Mouse (Mus musculus) lung, embryonic 15.5 days (tissue): ENCODE measurements around the gene Katnbl1. TPM values are rescaled to one million over a fixed set of nuclear protein-coding genes. Genes with fewer than 3 reads are reported as not detected.
A peak's percentile ranks its signal among the peaks of the same experiment; 100 is the strongest.

ENCODE experiments used
- ATAC-seq: fragments of 200-750 bp; cut with Nextera tagmentation; 2 replicates; pipeline ENCODE4 v1.8.0; 2017; ENCODE audit warnings: moderate number of reproducible peaks, borderline replicate concordance; ENCODE audit not compliant: low FRiP score, low TSS enrichment; ENCODE audit errors: extremely low read depth
- H3K27ac ChIP-seq: fragments of 300-500 bp; sonication (generic); 2 replicates; pipeline ENCODE4 v1.5.1; 2015; ENCODE audit warnings: moderate library complexity, mild to moderate bottlenecking, inconsistent platforms
- H3K27me3 ChIP-seq: fragments of 300-500 bp; sonication (generic); 2 replicates; pipeline ENCODE4 v1.6.1; 2015; ENCODE audit warnings: inconsistent platforms
- H3K36me3 ChIP-seq: fragments of 300-500 bp; sonication (generic); 2 replicates; pipeline ENCODE4 v1.6.1; 2015; ENCODE audit warnings: inconsistent platforms
- H3K4me1 ChIP-seq: fragments of 300-500 bp; sonication (generic); 2 replicates; pipeline ENCODE4 v1.6.1; 2015; ENCODE audit warnings: inconsistent platforms
- H3K4me2 ChIP-seq: fragments of 300-500 bp; sonication (generic); 2 replicates; pipeline ENCODE4 v1.6.1; 2015; ENCODE audit warnings: inconsistent platforms, mild to moderate bottlenecking, moderate library complexity
- H3K4me3 ChIP-seq: fragments of 300-500 bp; sonication (generic); 2 replicates; pipeline ENCODE4 v1.5.1; 2015; ENCODE audit warnings: mild to moderate bottlenecking, inconsistent platforms
- H3K9ac ChIP-seq: fragments of 300-500 bp; sonication (generic); 2 replicates; pipeline ENCODE4 v1.6.1; 2015; ENCODE audit warnings: inconsistent platforms
- H3K9me3 ChIP-seq: fragments of 300-500 bp; sonication (generic); 2 replicates; pipeline ENCODE4 v1.6.1; 2016; ENCODE audit warnings: inconsistent platforms
- WGBS: fragments of 180-500 bp; shearing (Covaris S2); methylation state at CpG from one replicate; pipeline ENCODE4 v1.1.7; 2015; 5-methylcytosine and 5-hydroxymethylcytosine counted together
- polyA plus RNA-seq: library from polyadenylated mRNA; unstranded; fragments of >200 nt; fragmentation: Nextera tagmentation; extraction: Ambion mirVana; gene quantifications from 2 replicates; pipeline ENCODE4 v1.2.1, GENCODE M21; 2015

Gene Katnbl1
- 39.4 and 40.2 TPM in 2 replicates for polyA plus RNA-seq

DNA sequence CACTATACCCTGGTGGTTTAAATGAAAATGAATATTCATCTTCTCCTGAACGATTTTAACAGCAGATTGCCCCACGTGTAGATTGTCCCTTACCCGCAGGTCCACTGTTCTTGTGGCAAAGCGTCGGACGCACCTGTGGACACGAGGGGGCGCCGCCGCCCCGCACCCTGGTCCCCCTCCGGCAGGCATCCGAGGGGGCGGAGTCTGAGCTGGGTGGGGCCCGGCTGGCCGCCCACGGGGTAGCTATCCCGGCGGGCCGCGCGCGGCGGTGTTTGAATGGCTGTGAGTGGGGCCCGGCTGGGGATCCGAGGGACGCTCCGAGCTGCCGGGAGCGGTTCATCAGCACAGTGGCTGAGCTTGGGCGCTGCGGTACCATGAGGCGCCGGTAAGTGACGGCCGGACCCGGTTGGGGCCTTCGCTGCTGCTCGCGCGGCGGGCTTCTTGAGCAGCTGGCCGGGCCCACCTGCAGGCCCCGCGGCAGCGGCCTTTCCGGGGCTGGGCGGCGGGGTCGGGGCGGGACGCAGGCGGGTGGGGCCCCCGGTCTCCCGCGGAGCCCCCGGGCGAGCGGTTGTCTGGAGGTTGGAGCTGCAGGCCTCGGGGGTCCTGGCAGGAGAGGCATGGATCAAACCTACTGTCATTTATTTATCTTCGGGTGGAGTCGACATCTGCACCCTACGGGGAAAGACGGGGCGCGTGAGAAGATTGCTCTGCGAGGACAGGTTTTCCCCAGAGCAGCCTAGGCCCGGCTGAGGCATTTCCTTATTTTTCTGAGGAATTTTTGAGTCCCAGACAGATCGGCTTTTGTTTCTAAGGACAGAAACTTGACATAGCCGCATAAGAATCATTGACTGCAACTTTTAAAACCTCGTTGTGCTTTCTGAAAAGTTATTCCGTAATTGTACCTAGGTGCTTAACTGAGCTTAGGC is at the start of gene Katnbl1:
Katnbl1 (plus strand) TSS at position 239 of the 926 bp plus-strand sequence.
- H3K4me1 ChIP-seq: peaks cover 12% of the 10 kb centered on the region
- under 1% methylated on average over 71 of the region's 72 CpGs for WGBS
- H3K4me2 ChIP-seq: peak within 1 kb of the TSS; percentile 65
- peak within 1 kb of the TSS; percentile 97 for H3K9ac ChIP-seq
- no peaks in the 10 kb centered on the region for H3K27me3 ChIP-seq
- no peaks in the 10 kb centered on the region for H3K9me3 ChIP-seq
- no peaks in the 10 kb centered on the region for H3K36me3 ChIP-seq
- peak within 1 kb of the TSS; percentile 98 for H3K4me3 ChIP-seq
- peak; percentile 100 for ATAC-seq
- H3K27ac ChIP-seq: peak within 1 kb of the TSS; percentile 81

DNA sequence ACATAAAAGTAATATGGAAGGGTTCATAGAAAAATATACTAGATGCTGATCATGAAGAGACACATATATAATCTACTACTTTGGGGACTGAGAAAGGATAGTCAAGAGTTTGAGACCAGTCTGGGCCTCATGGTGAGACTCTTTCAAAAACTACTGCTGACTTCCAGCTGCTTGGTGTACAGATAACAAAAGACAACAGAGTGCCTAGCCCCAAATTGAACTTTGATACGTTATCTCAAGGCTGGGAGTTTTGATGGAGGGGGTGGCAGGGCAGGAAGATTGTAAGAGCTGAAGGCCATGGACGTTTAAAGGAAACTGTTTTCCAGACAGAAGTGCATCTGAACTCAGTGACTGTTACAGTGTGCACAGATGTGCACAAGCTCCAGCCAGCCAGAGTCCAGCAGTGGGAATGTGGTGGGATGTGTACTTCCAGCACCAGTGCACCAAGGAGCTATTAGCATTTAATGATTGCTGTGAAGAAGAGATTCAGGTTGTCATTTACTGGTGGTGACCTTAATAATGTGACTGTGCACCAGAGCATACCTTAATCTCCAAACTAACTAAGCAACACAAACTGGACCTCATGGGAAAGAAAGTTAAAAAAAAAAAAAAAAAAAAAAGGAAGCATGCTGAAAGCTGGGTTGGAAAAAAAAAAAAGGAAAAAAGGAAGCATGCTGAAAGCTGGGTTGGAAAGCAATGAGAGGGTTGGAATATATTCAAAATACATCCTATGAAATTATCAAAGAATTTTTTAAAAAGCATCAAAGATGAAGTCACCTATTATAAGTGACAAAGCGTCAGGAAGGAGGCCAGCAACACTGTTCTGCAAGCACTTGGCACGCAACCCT is 46.7 kb upstream of the Katnbl1 start:
- Histone ChIP-seq H3K9ac (no peak overlapping the region), H3K27ac (no peak overlapping the region), H3K4me1 (no peaks in the 10 kb centered on the region), H3K9me3 (no peaks in the 10 kb centered on the region), H3K36me3 (0 out of 2 replicates have a peak, but pooled peaks cover 7% of the 10 kb centered on the region), H3K4me2 (no peak overlapping the region), H3K4me3 (no peak overlapping the region), H3K27me3 (no peaks in the 10 kb centered on the region)
- WGBS: 40% methylated on average over 4 of the region's 4 CpGs
- ATAC-seq: no peak

DNA sequence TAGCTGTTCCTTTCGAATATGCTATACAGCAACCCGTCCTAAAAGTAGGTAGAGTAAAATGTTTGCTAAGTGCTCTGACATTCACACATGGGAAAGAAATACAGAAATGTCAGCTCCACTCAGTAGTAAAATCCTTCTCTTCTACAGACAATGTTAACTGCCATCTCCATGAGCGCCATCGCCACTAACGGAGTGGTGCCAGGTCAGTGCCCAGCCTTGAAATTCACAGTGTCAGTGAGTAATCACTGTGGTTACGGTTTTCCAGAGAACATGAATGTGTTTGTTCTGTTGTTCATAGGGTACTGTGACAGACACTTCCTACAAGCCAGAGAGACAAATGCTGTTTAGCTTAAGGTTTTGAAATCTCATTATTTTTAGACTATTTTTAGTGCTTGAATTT is 41.8 kb upstream of the Katnbl1 start:
- Histone ChIP-seq H3K36me3 (peaks cover 22% of the 10 kb centered on the region; the same call in 1 of the 2 replicates), H3K9me3 (no peaks in the 10 kb centered on the region)
- WGBS: 89% methylated on average over 6 of the region's 6 CpGs

GRCm38 (mm10) chr2:112339736-112340135 is 39.3 kb upstream of the Katnbl1 start:
- Histone ChIP-seq H3K27ac (no peak overlapping the region), H3K27me3 (no peaks in the 10 kb centered on the region), H3K4me2 (no peak overlapping the region), H3K9ac (no peak overlapping the region), H3K4me1 (no peaks in the 10 kb centered on the region), H3K4me3 (no peak overlapping the region), H3K36me3 (peaks cover 22% of the 10 kb centered on the region; the same call in 1 of the 2 replicates), H3K9me3 (no peaks in the 10 kb centered on the region)
- ATAC-seq: no peak
- 72% methylated on average over 2 of the region's 2 CpGs for WGBS

More for the DNA sequence above, 41.8 kb upstream of the Katnbl1 start:
- no peak overlapping the region for H3K4me2 ChIP-seq
- ATAC-seq: no peak
- H3K27ac ChIP-seq: no peak overlapping the region
- H3K4me3 ChIP-seq: no peak overlapping the region
- H3K9ac ChIP-seq: no peak overlapping the region
- no peaks in the 10 kb centered on the region for H3K4me1 ChIP-seq
- no peaks in the 10 kb centered on the region for H3K27me3 ChIP-seq

DNA sequence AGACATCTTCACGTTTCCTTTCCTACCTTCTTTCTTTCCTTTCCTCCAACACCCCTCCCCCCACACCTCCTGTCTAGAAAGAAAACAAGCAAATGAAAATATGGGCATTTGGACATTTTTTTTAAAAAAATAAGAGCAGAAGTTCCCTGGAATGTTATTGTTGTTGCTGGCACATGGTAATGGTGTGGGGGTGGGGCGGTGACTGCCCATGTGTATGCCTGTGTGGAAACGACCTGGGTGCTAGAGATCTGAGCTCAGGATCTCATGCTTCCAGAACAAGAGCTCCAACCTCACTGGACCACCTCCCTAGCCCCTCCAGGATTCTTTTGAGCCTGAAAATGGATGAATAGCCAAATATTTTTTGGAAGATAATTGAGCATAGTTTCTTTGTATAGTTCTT is 37.9 kb upstream of the Katnbl1 start:
- WGBS: 73% methylated on average over 3 of the region's 3 CpGs
- H3K36me3 ChIP-seq: peaks cover 18% of the 10 kb centered on the region; the same call in 1 of the 2 replicates

GRCm38 (mm10) chr2:112348246-112348645 is 30.8 kb upstream of the Katnbl1 start:
- Histone ChIP-seq H3K4me2 (no peak overlapping the region), H3K4me1 (no peaks in the 10 kb centered on the region), H3K36me3 (peaks cover 27% of the 10 kb centered on the region), H3K9me3 (no peaks in the 10 kb centered on the region), H3K27ac (no peak overlapping the region), H3K4me3 (no peak overlapping the region), H3K27me3 (no peaks in the 10 kb centered on the region), H3K9ac (no peak overlapping the region)
- 86% methylated on average over 3 of the region's 3 CpGs for WGBS
- ATAC-seq: no peak

More for the DNA sequence above, 37.9 kb upstream of the Katnbl1 start:
- Histone ChIP-seq H3K27ac (no peak overlapping the region), H3K9ac (no peak overlapping the region), H3K4me2 (no peak overlapping the region), H3K4me1 (no peaks in the 10 kb centered on the region), H3K27me3 (no peaks in the 10 kb centered on the region), H3K4me3 (no peak overlapping the region), H3K9me3 (no peaks in the 10 kb centered on the region)
- no peak for ATAC-seq

GRCm38 (mm10) chr2:112353685-112354455 is 25.1 kb upstream of the Katnbl1 start:
- no peak overlapping the region for H3K4me3 ChIP-seq
- H3K27me3 ChIP-seq: no peaks in the 10 kb centered on the region
- H3K9ac ChIP-seq: no peak overlapping the region
- no peak for ATAC-seq
- H3K4me2 ChIP-seq: no peak overlapping the region
- no peaks in the 10 kb centered on the region for H3K4me1 ChIP-seq
- 83% methylated on average over 7 of the region's 7 CpGs for WGBS
- no peaks in the 10 kb centered on the region for H3K9me3 ChIP-seq
- peaks cover 42% of the 10 kb centered on the region for H3K36me3 ChIP-seq
- no peak overlapping the region for H3K27ac ChIP-seq

DNA sequence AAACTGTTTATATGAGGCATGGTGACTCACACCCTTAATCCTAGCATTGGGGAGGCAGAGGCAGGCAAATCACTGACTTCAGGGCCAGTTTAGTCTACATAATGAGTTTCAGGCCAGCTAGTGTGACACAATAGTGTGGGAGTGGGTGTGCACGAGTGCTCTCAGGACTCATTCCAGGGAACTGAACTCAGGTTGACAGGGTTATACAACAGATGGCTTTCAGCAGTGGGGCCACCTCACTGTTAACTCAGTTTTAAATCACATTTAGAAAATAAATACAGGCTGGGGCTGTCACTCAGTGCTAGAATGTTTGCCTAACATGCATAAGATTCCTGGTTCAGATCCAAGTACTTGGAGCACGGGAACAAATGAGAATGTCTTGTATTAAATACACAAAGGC is 19.4 kb upstream of the Katnbl1 start:
- Histone ChIP-seq H3K4me2 (no peak overlapping the region), H3K4me3 (no peak overlapping the region), H3K27ac (0 out of 2 replicates have a peak overlapping the region, but pooled peaks have one; percentile 29), H3K36me3 (peaks cover 61% of the 10 kb centered on the region), H3K9ac (no peak overlapping the region), H3K4me1 (no peaks in the 10 kb centered on the region), H3K27me3 (no peaks in the 10 kb centered on the region), H3K9me3 (no peaks in the 10 kb centered on the region)
- ATAC-seq: 0 out of 2 replicates have a peak, but pooled peaks have one; percentile 19
- WGBS: 55% methylated on average over 2 of the region's 2 CpGs

DNA sequence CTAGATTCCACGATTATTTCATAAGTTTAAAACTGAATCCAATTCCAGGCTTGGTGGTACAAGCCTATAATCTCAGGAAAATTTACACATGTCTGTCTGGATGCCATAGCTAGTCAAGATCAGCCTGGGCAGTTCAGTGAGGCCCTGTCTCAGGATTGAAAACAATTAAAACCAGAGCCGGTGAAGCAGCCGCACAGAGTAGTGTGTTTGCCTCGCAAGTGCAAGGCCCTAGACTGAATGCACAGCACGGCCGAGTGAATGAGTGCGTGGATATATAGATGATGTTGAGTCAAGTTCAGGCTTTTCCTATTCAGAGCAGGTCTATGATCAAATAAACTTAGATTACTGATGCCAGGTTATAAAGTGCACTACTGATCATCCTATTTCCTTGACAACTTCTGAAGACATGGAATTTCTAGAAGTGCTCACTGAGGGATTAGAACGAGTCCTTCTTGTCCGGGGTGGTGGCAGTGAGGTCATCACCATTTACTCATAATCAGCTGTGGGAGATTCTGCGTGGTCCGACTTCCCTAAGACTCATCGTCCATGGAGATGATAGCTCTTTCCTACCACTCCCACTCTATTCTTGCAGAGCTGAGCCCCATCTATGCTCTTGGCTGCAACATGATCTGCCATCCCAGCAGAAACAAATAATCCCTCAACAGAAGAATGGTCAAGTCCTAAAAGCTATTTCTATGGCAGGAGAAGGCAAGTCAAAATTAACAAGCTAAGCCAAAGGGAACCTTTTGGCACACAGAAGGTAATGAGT is 18.8 kb upstream of the Katnbl1 start:
- WGBS: 86% methylated on average over 12 of the region's 12 CpGs
- no peaks in the 10 kb centered on the region for H3K9me3 ChIP-seq
- no peak for ATAC-seq
- 0 out of 2 replicates have a peak overlapping the region, but pooled peaks have one; percentile 29 for H3K27ac ChIP-seq
- H3K4me1 ChIP-seq: no peaks in the 10 kb centered on the region
- H3K36me3 ChIP-seq: peaks cover 61% of the 10 kb centered on the region
- no peaks in the 10 kb centered on the region for H3K27me3 ChIP-seq
- no peak overlapping the region for H3K4me3 ChIP-seq
- no peak overlapping the region for H3K9ac ChIP-seq
- H3K4me2 ChIP-seq: no peak overlapping the region

DNA sequence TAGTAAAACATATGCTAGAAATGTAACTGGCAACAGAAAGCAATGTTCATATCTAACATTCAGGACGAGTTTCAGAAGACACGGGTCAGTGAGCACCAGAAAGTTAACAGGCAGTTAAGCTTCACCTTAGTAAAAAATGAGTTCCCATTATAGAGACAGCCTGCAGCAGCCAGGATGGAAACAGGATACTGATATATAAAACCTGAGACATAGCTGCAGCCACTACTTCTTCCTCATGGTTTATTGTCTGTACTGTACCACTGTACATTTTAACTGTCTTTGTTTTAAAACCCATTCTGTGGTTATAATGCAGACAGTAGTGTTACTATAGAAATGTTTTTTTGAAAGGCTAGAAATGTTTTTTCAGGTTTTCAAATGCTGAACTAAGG is 18.2 kb upstream of the Katnbl1 start:
- H3K4me3 ChIP-seq: no peak overlapping the region
- no peaks in the 10 kb centered on the region for H3K9me3 ChIP-seq
- H3K4me1 ChIP-seq: no peaks in the 10 kb centered on the region
- ATAC-seq: no peak
- H3K27me3 ChIP-seq: no peaks in the 10 kb centered on the region
- H3K27ac ChIP-seq: no peak overlapping the region
- 85% methylated on average over 2 of the region's 2 CpGs for WGBS
- H3K9ac ChIP-seq: no peak overlapping the region
- H3K4me2 ChIP-seq: no peak overlapping the region
- peaks cover 61% of the 10 kb centered on the region for H3K36me3 ChIP-seq
